Mouse (Mus musculus) limb, embryonic 12.5 days (tissue): ENCODE measurements at regions not wholly inside any gene's neighbourhood (a gene's known extent, or its start where the extent isn't known, plus 50 kb on each side); places are given as distances from the start of the nearest gene placed in this dataset.

Source experiments
- ATAC-seq: fragments of 200-750 bp; cut with Nextera tagmentation; 2 replicates; pipeline ENCODE4 v1.8.0; 2017; ENCODE audit warnings: low read depth, moderate TSS enrichment; ENCODE audit not compliant: insufficient number of reproducible peaks, insufficient read depth, low FRiP score, low TSS enrichment
- H3K27ac ChIP-seq: fragments of 300-500 bp; sonication (generic); 2 replicates; pipeline ENCODE4 v1.5.1; 2016; ENCODE audit warnings: mild to moderate bottlenecking, moderate library complexity
- H3K27me3 ChIP-seq: fragments of 300-500 bp; sonication (generic); 2 replicates; pipeline ENCODE4 v1.6.1; 2016; ENCODE audit warnings: mild to moderate bottlenecking, moderate library complexity
- H3K36me3 ChIP-seq: fragments of 300-500 bp; sonication (generic); 2 replicates; pipeline ENCODE4 v1.6.1; 2016; ENCODE audit warnings: mild to moderate bottlenecking, moderate library complexity
- H3K4me1 ChIP-seq: fragments of 300-500 bp; sonication (generic); replicated peaks from 2 replicates; pipeline ENCODE4 v1.6.1; 2016
- H3K4me2 ChIP-seq: fragments of 300-500 bp; sonication (generic); 2 replicates; pipeline ENCODE4 v1.6.1; 2016; ENCODE audit warnings: mild to moderate bottlenecking, moderate library complexity
- H3K4me3 ChIP-seq: fragments of 300-500 bp; sonication (generic); replicated peaks from 2 replicates; pipeline ENCODE4 v1.5.1; 2016; ENCODE audit warnings: mild to moderate bottlenecking
- H3K9ac ChIP-seq: fragments of 300-500 bp; sonication (generic); replicated peaks from 2 replicates; pipeline ENCODE4 v1.6.1; 2016; ENCODE audit warnings: mild to moderate bottlenecking, moderate library complexity
- H3K9me3 ChIP-seq: fragments of 300-500 bp; sonication (generic); 2 replicates; pipeline ENCODE4 v1.6.1; 2016; ENCODE audit warnings: mild to moderate bottlenecking, moderate library complexity
- WGBS: fragments of 180-500 bp; shearing (Covaris S2); methylation state at CpG from one replicate; pipeline ENCODE4 v1.1.7; 2016; 5-methylcytosine and 5-hydroxymethylcytosine counted together

GRCm38 (mm10) chr1:163483098-163483497, 79.6 kb upstream of the Gorab start:
- H3K9me3 ChIP-seq = no peaks in the 10 kb centered on the region
- no peak overlapping the region for H3K4me3 ChIP-seq
- H3K27ac ChIP-seq = no peak overlapping the region
- H3K4me2 ChIP-seq = no peak overlapping the region
- no peak overlapping the region for H3K9ac ChIP-seq
- no peaks in the 10 kb centered on the region for H3K36me3 ChIP-seq
- H3K27me3 ChIP-seq = no peaks in the 10 kb centered on the region
- ATAC-seq = no peak
- H3K4me1 ChIP-seq = peaks cover under 1% of the 10 kb centered on the region; the same call in 1 of the 2 replicates
- WGBS = 74% methylated on average over 3 of the region's 3 CpGs

- Histone ChIP-seq H3K4me1 (peaks cover 13% of the 10 kb centered on the region), H3K27ac (peak overlapping the region; percentile 51; the same call in 1 of the 2 replicates), H3K4me2 (no peak overlapping the region), H3K9me3 (peaks cover 6% of the 10 kb centered on the region; the same call in 1 of the 2 replicates), H3K36me3 (no peaks in the 10 kb centered on the region), H3K9ac (no peak overlapping the region), H3K27me3 (no peaks in the 10 kb centered on the region), H3K4me3 (no peak overlapping the region)
- 23% methylated on average over 4 of the region's 4 CpGs for WGBS
- ATAC-seq = no peak
Measured at GRCm38 (mm10) chr1:163477478-163478167, 74.2 kb upstream of the Gorab start.

- Histone ChIP-seq H3K36me3 (no peaks in the 10 kb centered on the region), H3K4me2 (no peak overlapping the region), H3K4me3 (no peak overlapping the region), H3K27me3 (no peaks in the 10 kb centered on the region), H3K27ac (peak overlapping the region; percentile 53), H3K9me3 (no peaks in the 10 kb centered on the region), H3K4me1 (peaks cover 7% of the 10 kb centered on the region; the same call in 1 of the 2 replicates), H3K9ac (no peak overlapping the region)
- WGBS = 17% methylated on average over 13 of the region's 13 CpGs
- 0 out of 2 replicates have a peak, but pooled peaks have one; percentile 37 for ATAC-seq
Measured at GRCm38 (mm10) chr1:163461194-163461593, 57.7 kb upstream of the Gorab start.

GRCm38 (mm10) chr1:163456366-163456765, 52.9 kb upstream of the Gorab start:
- no peak overlapping the region for H3K27ac ChIP-seq
- 88% methylated on average over 8 of the region's 8 CpGs for WGBS

More at GRCm38 (mm10) chr1:163456366-163456765, 52.9 kb upstream of the Gorab start:
- no peak overlapping the region for H3K4me2 ChIP-seq
- H3K36me3 ChIP-seq = no peaks in the 10 kb centered on the region
- H3K9me3 ChIP-seq = no peaks in the 10 kb centered on the region
- H3K4me1 ChIP-seq = peaks cover 6% of the 10 kb centered on the region; the same call in 1 of the 2 replicates
- no peak for ATAC-seq
- H3K27me3 ChIP-seq = no peaks in the 10 kb centered on the region
- H3K9ac ChIP-seq = no peak overlapping the region
- H3K4me3 ChIP-seq = no peak overlapping the region
